Mouse (Mus musculus) gastrocnemius, postnatal 36 days (tissue): ENCODE data around the gene Ccdc151. TPM values are rescaled to one million over a fixed set of nuclear protein-coding genes. Genes with fewer than 3 reads are reported as not detected.

Experiments
- DNase-seq, 2 experiments: peaks; one replicate each; pipeline ENCODE4 v3.0.0; 2022
- intact Hi-C: fragments of 180-260 bp; cut with DNase I; formaldehyde crosslinking; loops from one replicate; pipeline ENCODE4 v1.15.1; 2025
- total RNA-seq, 2 experiments: library from RNA; stranded (reverse); gene quantifications; 2 replicates each; pipeline ENCODE4 v1.2.3; 2021

The Ccdc151 gene
- total RNA-seq, 2 experiments from 2014 or later = 0.25 TPM; not detected in 1

- intact Hi-C loops = no loop called here
Measured at GRCm38 (mm10) chr9:21960558-21961208, 41.8 kb downstream of the Ccdc151 start.

GRCm38 (mm10) chr9:21960135-21960534 is 42.3 kb downstream of the Ccdc151 start:
- DNase-seq = no peak
- intact Hi-C loops = no loop called here

More at GRCm38 (mm10) chr9:21960558-21961208, 41.8 kb downstream of the Ccdc151 start:
- no peak for DNase-seq

DNA sequence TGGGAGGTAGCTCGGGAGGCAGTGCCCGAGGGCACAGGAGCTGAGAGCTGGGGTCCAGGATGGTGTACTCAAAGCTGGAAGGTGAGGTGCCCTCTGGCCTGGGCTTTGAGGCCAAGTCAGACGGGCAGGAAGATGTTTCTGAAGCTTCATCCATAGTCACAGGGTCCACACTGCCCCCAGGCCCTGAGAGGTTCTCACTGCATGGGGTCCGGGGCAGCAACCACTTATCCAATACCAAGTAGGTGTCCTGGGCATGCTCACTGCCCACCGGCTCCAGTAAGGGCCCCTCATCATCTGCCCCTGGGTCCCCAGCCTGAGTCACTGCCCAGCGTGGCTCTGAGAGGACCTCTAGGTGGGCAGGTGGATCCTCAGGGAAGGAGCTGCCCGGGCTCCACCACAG is 43.2 kb downstream of the Ccdc151 start:
- intact Hi-C loops = no loop called here
- DNase-seq = no peak

DNA sequence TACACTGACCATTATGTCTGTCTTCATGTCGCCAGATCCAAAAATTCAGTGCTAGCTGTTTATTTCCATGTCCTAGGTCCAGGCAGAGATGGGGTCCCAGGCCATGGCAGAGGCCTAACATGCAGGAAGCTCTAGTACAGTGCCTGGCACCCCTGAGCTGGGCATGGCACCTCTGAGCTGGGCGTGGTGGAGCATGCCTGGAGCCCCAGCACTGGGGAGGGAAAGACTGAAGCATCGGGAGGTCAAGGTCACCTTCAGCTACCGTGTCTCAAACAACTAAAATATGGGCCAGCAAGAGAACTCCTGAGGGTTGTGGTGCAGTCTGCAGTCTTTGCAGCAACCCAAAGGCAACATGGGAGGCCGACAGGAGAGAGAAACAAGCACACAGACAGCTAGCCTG is 44.1 kb downstream of the Ccdc151 start:
- intact Hi-C loops = no loop called here
- DNase-seq = no peak

GRCm38 (mm10) chr9:21955570-21956281 is 46.7 kb downstream of the Ccdc151 start, which contains the start of gene Swsap1:
TSS of gene Swsap1 (plus strand) at chr9:21955755.
- DNase-seq = peak; percentile 96 to 100
- intact Hi-C loops = no loop called here

DNA sequence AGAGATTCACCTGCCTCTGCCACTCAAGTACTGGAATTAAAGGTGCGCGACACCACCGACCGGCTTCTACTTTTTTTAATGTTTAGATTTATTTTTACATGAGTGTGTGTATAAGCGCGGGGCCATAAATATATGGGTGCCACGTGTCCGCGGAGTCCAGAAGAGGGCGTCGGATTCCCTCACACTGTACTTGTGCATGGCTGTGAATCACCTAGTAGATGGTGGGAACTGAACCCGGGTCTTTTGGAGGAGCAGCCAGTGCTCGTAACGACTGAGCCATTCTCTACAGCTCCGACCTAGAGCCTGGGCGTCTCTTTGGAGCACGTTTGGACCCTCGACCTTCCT is 47.2 kb downstream of the Ccdc151 start:
- intact Hi-C loops = no loop called here
- DNase-seq = no peak

DNA sequence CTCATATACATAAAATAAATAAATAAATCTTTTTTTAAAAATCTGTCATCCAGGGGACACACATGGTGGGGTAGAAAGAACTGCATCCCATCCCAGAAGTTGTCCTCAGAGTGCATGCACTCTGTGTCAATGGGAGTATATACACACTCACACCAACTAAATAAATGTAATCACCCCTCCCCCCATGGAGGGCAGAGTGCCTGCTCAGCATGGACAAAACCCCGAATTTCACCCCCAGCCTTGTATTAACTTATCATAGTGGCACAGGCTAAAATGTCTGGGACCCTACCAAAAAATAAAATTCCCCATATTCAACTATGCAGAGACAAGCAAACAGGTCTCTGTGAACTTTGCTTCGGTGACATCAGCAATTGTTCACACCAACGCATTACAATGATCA is 47.8 kb downstream of the Ccdc151 start:
- no peak for DNase-seq
- intact Hi-C loops = no loop called here

GRCm38 (mm10) chr9:21953600-21953999 is 48.8 kb downstream of the Ccdc151 start:
- DNase-seq = no peak
- intact Hi-C loops = no loop called here

GRCm38 (mm10) chr9:21951977-21952376 is 50.5 kb downstream of the Ccdc151 start:
- intact Hi-C loops = no loop called here

GRCm38 (mm10) chr9:21950322-21950721 is 52.1 kb downstream of the Ccdc151 start:
- intact Hi-C loops = no loop called here
- DNase-seq = peak; percentile 56 to 68

More at GRCm38 (mm10) chr9:21951977-21952376, 50.5 kb downstream of the Ccdc151 start:
- DNase-seq = no peak

- intact Hi-C loops = no loop called here
- DNase-seq = no peak
Measured at GRCm38 (mm10) chr9:21948790-21949189, 53.6 kb downstream of the Ccdc151 start.

GRCm38 (mm10) chr9:21948146-21948545 is 54.3 kb downstream of the Ccdc151 start:
- intact Hi-C loops = no loop called here
- no peak for DNase-seq

GRCm38 (mm10) chr9:21947540-21948130 is 54.8 kb downstream of the Ccdc151 start:
- intact Hi-C loops = no loop called here
- no peak for DNase-seq

DNA sequence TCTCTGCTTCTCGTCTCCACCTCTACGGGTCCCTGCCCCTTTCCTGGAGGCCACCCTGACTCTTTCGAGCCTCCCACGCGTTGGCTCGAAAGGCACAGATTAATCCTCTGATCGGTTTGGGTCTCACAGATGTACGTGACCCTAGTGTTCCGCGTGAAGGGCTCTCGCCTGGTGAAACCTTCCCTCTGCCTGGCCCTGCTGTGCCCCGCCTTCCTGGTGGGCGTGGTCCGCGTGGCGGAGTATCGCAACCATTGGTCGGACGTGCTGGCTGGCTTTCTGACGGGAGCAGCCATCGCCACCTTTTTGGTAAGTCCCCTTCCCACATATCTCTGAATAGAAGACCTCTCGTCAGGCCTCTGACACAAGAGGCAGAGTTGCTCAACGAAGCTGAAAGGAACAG is 58.2 kb downstream of the Ccdc151 start:
- no peak for DNase-seq
- intact Hi-C loops = no loop called here

DNA sequence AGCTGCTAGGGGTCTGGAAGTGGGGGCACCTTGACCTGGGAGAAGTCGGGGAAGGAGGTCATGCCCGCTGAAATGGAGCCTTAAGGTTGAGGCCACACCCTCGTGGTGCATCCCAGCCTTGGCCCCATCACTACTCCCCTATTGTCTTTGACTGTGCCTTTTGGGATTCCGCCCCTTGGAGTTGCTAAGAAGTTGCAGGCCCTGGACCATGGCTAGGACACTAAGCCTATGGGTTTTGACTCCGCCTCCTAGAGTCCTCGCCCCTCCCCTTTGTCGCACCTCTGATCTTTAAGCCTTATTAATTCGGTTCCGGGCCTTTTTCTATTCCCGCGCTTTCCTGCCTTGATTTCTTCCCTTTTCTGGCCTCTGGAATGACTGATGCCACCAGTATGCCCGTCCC is 58.8 kb downstream of the Ccdc151 start:
- no peak for DNase-seq
- intact Hi-C loops = no loop called here

DNA sequence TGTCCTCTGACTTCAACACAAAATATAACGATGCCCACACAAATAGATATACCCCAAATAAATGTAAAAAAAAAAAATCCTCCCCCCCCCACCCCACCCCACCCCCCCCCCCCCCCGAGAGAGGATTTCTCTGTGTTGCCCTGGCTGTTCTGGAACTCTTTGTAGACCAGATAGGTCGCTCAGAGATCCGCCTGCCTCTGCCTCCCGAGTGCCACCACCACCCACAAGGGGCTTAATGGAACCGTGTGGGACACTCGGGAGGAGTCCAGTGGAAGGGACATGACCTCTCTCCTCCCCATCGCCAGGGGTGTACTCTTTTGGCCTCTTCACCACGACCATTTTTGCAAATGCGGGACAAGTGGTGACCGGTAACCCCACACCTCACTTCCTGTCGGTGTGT is 59.4 kb downstream of the Ccdc151 start:
- intact Hi-C loops = no loop called here
- no peak for DNase-seq

Other genes with a start within 250 kb of the Ccdc151 start
- gene Spc24, start 242.3 kb downstream of the Ccdc151 start, total RNA-seq = 1 to 10 TPM in 1 of 2 experiments, under 1 TPM in 1; 0.64 to 1.8 TPM
- 10 to 100 TPM; 12.7 to 13.3 TPM for gene Kank2, start 203.9 kb downstream of the Ccdc151 start, total RNA-seq
- not detected for gene Angptl8, start 167.1 kb downstream of the Ccdc151 start, total RNA-seq
- 10 to 100 TPM; 10.1 to 12.5 TPM for gene Dock6, start 150.0 kb downstream of the Ccdc151 start, total RNA-seq
- gene Rab3d, start 84.4 kb downstream of the Ccdc151 start, total RNA-seq = 1 to 10 TPM; 2.3 to 4.1 TPM
- gene Ccdc159, start 75.2 kb downstream of the Ccdc151 start, total RNA-seq = under 1 TPM in 1 of 2 experiments, not detected in 1; 0.30 TPM
- 10 to 100 TPM in 1 of 2 experiments, 1 to 10 TPM in 1; 7.8 to 10.5 TPM for gene Tmem205, start 75.1 kb downstream of the Ccdc151 start, total RNA-seq
- under 1 TPM; 0.49 to 0.64 TPM for gene Plppr2, start 65.6 kb downstream of the Ccdc151 start, total RNA-seq
- 1 to 10 TPM; 1.4 to 2.2 TPM for gene Swsap1, start 46.9 kb downstream of the Ccdc151 start, total RNA-seq
- under 1 TPM; 0.23 to 0.59 TPM for gene Epor, start 39.1 kb downstream of the Ccdc151 start, total RNA-seq
- gene Rgl3, start 13.2 kb downstream of the Ccdc151 start, total RNA-seq = under 1 TPM; 0.28 to 0.42 TPM
- gene Prkcsh, start 172 bp upstream of the Ccdc151 start, total RNA-seq = 10 to 100 TPM; 27.4 to 27.6 TPM
- under 1 TPM in 1 of 2 experiments, not detected in 1; 0.26 TPM for gene Elavl3, start 49.4 kb upstream of the Ccdc151 start, total RNA-seq
- gene Gm49318, start 68.6 kb upstream of the Ccdc151 start, total RNA-seq = not detected
- 1 to 10 TPM; 2.9 to 3.8 TPM for gene Zfp653, start 68.7 kb upstream of the Ccdc151 start, total RNA-seq
- gene Ecsit, start 82.8 kb upstream of the Ccdc151 start, total RNA-seq = 10 to 100 TPM; 82.2 to 86.9 TPM
- gene Cnn1, start 96.6 kb upstream of the Ccdc151 start, total RNA-seq = 1 to 10 TPM; 1.4 to 2.1 TPM
- gene Elof1, start 114.5 kb upstream of the Ccdc151 start, total RNA-seq = 10 to 100 TPM; 32.5 to 35.3 TPM
- 1 to 10 TPM; 1.1 to 2.9 TPM for gene Acp5, start 133.1 kb upstream of the Ccdc151 start, total RNA-seq
- 10 to 100 TPM; 29.4 to 31.2 TPM for gene Pigyl, start 154.2 kb upstream of the Ccdc151 start, total RNA-seq
- gene Zfp872, start 185.5 kb upstream of the Ccdc151 start, total RNA-seq = not detected
- 1 to 10 TPM; 5.9 to 6.7 TPM for gene Zfp809, start 223.1 kb upstream of the Ccdc151 start, total RNA-seq